Mouse (Mus musculus) gastrocnemius, postnatal 4 days (tissue): Measurements from ENCODE around the gene Neu2. TPM values are rescaled to one million over a fixed set of nuclear protein-coding genes. Genes with fewer than 3 reads are reported as not detected.
"Not testable (repeated sequence)": the region's sequence is repeated elsewhere in the genome, so short reads cannot be mapped to it uniquely, and the experiment has no call there.

Experiments
- DNase-seq, 2 experiments: peaks; one replicate each; pipeline ENCODE4 v3.0.0; 2021 to 2022; ENCODE audit warnings: low spot score in 2 of 2, mixed read lengths in 2 of 2
- long read RNA-seq, 2 experiments: library from polyadenylated mRNA; stranded (forward); transcript quantifications; one replicate each; pipeline ENCODE4 v2.0.0; 2021
- total RNA-seq, 2 experiments: library from RNA; stranded (reverse); gene quantifications; 2 replicates each; pipeline ENCODE4 v1.2.3; 2021

The Neu2 gene
- total RNA-seq: 1 to 10 TPM; 3.4 to 3.8 TPM
- long read RNA-seq, experiment 1, partial matches to known transcripts: 0 of 4 reads
- long read RNA-seq, experiment 1, other reads (novel, unspliced or antisense): 0 of 4 reads
- long read RNA-seq, experiment 2, transcript Neu2-201 (3 exons, 1,570 nt): major isoform, 6 of 8 reads
- long read RNA-seq, experiment 2, partial matches to known transcripts: 0 of 8 reads
- long read RNA-seq, experiment 2, other reads (novel, unspliced or antisense): 0 of 8 reads

DNA sequence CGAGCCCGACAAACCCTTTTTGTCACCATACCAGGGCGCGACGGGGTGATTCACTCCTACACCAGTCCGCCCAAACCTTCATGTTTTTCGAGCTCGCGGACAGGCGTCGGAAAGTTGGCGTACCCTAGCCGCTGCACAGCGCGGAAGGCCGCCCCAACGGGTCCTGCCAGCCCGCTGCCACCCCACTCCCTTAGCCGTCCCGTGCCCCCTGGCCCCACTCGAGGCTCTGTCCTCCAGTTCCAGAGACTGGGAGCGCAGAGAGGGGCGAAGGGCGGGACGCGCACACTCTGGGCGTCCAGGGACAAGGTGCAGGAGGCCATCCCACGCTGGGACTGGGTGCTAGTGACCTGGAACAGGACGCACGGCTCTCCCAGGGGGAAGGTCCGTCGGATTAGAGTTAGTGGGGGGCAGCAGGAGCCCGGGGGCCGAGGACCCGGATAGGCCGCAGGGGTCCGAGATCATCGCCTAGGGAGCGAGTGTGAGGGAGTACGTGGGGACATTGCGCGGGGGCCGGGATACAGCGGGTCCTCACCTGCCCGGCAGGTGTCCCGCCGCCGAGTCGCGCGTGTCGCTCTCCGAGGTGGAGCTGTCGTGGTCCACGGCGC, at the start of gene Neu2:
Neu2 (plus strand) TSS at position 329 of the 605 bp plus-strand sequence.
- peak in 1 of 2 experiments; percentile 15 for DNase-seq

DNA sequence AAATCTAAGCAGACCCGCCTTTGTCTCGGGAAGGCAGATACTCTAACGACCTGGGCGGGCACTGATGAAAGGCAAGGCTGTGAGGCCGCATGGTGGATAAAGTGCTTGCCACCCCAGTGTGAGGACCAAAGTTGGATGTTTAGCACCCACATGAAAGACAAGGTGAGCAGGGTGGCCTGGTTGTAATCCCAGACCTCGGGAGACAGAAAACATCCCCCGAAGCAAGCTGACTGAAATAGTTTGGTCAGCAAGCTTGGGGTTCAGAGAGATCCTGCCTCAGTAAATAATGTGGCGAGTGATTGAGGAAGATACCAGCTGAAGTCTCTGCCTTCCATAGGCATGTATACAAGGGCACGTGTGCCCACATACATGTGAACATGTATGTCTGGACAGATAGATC, 42.2 kb upstream of the Neu2 start:
- DNase-seq: no peak

DNA sequence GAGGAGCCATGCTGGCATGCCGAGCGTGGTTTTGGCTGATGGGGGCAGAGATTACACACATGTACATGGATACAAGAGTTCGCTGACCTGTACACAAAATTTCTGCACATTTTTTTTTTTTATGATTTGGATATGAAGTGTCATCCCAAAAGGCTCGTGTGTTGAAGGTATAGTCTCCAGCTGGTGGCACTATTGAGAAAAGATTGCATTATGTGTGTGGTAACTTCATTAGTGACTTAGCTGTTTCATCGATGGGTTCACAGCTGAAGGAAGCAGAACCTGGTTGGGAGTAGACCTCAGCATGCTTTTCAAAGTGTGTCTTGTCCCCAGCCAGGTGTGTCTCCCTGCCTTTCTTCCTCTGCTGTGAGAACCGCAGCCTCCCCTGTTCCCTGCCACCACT, 41.4 kb upstream of the Neu2 start:
- DNase-seq: no peak

DNA sequence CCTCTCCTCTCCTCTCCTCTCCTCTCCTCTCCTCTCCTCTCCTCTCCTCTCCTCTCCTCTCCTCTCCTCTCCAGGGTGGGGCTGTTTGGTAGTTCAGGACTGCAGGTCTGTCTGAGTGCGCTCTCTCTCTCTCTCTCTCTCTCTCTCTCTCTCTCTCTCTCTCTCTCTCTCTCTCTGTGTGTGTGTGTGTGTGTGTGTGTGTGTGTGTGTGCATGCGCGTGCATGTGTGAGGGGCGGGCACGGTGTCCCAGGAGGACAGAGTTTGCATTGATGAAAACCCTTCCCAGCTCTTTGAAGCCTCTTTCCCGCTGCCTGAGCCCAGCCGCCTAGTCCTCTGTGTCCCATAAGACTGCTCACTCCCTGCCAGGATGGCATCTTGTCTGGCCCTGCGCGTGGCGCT, 39.7 kb upstream of the Neu2 start, which contains the start of gene Snorc:
Snorc (plus strand) TSS at position 301 of the 400 bp plus-strand sequence.
- DNase-seq: not testable (repeated sequence)

DNA sequence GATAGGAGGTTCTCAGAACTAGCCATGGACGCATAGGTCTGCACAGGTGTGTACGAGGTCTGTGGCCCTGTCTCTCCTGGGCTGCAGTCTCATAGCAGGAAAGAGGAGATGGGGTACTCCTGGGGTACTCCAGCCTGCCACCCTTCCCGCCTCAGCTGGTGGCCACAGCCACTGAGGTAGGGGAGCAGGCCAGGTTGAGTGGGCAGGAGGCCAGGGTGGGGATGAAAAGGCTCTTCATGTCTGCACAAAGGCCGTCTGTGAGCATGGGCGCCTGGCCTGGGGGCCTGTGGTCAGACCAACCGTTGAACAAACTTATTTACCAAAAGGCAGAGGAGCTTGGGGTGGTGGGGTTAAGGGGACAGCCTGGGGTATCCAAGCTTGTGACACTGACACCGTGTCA, 37.8 kb upstream of the Neu2 start:
- no peak for DNase-seq

DNA sequence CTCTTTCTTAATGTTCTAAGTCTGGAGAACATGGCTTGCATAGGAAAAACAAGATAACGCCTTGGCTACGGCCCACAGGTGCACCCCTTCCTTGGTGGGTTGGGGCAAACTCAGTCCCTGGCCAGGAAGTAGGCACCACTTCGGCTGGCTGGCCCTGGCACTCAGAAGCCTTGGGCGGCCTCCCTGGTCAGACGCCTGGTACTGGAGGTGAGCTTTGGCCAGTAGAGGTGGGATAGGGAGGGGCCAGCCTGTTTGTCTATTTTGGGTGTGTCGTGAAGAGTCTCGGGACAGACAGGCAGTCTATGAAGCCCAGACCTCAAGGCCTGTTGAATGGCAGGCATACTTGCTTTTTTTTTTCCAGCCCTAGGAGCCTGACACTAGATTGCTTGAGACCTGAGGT, 37.1 kb upstream of the Neu2 start:
- DNase-seq: no peak

DNA sequence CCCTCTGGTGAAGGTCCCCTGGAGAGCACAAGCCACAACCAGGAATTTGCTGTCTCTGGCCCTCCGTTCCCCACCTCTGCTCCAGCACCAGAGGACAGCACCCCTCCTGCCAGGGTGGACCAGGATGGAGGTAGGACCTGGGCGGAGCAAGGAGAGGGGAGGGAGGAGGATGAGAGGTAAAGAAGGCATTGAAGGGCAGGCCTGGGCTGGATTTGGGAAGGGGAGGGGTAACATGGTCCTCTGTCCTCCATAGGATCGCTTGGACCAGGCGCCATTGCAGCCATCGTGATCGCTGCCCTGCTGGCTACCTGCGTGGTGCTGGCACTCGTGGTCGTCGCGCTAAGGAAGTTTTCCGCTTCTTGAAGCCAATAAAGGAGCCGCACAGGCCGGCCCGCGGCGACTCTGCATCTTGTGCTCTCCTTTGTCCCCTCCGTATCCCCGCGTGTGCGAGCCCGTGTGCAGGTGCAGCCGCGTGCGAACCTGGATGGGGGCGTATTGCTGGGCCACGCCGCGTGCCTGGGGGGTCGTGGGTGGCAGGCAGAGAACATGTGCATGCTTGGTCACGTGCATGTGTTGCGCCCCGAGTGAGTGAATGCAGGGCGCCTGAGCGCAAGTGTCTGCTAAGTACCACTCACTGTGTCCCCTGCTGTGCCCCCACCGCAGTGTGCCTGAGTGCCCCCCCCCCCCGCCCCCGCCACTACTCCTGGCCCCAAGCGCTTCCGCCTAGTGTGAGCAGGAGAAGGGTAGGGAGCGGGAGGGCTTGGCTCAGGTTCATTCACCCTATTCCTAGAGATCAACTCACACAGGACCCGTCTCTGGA, 34.4 kb upstream of the Neu2 start:
- no peak for DNase-seq

DNA sequence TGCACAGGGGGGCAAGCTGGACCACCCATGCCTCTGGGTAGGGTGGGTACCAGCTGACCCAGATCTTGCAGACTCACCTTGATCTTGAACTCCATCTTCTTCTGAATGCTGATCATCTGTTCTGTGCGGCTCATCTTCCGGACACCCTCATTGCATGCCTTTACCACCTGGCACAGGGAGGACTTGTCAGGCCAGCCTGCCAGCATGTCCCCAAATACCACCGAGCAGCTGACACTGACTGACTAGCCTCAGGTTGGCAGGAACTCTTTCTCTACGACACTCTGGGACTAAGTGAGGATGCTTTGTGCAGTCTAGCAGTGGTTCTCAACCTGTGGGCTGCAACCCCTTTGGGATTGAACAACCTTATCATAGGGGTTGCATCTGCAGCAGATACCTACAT, 27.1 kb upstream of the Neu2 start:
- DNase-seq: no peak

DNA sequence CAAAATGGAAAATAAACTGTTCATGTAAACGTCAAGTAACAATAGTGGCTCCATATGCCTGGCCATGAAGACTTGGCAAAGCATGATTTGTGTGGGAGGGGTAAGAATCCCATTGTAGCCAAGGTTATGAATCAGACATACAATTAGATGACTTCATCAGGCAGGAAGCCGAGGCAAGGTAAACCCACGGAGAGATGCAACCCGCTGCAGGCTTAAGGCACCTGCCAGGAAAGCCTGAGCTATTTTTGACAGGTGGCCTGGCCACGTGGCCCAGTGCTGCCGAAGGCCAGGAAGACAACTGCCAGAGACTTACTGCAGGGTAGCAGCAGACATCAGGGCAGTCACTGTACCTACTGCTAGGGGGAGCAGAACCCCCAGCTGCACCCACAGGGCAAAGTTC, 23.3 kb upstream of the Neu2 start:
- DNase-seq: no peak

DNA sequence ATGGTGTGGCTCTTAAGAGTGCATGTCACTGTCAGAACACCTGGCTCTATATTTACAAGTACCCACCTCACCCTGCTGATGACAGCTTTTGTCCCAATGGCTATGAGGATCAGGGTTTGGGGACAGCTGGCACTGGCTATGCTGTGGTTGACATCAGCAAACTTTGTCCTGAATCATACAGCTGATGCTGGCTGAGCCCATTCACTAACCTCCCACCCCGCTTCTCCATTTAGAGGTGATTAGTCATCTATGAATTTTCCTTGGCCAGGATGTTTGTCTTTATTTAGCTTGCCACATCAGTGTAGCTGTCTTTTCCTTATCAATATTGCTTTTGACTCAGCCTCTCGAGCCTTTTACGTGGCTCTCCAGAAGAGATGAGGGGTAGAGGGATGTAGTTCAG, 17.4 kb upstream of the Neu2 start:
- DNase-seq: no peak

DNA sequence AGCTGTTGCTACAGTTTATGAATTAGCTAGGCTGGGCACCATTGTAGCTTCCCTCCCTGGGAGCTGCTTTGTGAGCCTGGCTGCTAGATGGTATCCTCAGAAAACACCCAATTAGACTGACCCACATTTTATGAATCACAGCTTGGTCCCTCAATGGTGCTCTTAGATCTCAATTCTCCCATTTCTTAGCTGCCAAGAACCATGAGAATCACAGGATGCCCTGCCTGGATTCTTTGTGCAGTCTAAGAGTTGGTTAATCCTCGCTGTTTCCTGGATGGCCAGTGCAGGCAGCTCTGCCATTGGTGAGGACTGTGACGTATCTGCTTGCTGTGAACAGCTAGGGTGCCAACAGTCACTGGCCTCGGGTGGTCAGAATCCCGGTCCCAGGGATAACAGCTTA, 16.1 kb upstream of the Neu2 start:
- DNase-seq: no peak

DNA sequence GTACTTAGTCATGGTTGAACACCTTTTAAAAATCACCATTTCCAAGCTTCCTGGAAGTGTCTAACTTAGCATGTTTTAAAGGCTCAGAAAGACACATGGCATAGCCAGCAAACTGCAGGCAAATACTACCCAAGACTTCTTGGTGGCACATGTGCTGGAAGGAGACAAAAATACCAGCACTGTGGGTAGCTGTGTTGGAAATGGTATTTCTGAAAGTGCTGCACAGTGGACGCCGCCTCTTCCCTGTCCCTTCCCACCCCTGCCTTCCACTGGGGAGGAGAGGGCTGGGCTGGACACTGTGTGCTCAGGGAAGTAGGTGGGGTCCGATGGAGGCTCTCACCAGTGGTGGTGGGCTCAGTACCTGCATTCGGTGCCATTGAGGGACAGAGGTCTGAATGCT, 4.2 kb upstream of the Neu2 start:
- DNase-seq: no peak

DNA sequence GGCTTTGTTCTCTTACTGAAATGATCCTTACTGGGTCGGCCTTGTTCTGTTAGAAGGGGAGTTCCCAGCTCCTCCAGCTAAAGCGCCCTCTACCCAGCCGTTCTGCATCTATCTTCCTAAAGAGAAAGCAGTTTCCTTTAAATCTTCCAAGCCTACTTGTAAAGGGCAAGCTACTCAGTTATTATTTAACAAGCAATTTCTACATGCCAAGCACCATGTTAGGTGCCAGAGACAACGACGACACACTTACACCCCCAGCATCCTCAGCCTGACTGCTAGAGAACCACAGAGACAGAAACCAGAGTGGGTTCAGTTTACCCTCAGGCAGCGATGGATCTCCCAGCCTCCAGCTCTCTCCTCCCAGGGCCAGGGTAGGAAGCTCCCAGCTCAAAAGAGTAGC, 1.8 kb upstream of the Neu2 start:
- DNase-seq: no peak

DNA sequence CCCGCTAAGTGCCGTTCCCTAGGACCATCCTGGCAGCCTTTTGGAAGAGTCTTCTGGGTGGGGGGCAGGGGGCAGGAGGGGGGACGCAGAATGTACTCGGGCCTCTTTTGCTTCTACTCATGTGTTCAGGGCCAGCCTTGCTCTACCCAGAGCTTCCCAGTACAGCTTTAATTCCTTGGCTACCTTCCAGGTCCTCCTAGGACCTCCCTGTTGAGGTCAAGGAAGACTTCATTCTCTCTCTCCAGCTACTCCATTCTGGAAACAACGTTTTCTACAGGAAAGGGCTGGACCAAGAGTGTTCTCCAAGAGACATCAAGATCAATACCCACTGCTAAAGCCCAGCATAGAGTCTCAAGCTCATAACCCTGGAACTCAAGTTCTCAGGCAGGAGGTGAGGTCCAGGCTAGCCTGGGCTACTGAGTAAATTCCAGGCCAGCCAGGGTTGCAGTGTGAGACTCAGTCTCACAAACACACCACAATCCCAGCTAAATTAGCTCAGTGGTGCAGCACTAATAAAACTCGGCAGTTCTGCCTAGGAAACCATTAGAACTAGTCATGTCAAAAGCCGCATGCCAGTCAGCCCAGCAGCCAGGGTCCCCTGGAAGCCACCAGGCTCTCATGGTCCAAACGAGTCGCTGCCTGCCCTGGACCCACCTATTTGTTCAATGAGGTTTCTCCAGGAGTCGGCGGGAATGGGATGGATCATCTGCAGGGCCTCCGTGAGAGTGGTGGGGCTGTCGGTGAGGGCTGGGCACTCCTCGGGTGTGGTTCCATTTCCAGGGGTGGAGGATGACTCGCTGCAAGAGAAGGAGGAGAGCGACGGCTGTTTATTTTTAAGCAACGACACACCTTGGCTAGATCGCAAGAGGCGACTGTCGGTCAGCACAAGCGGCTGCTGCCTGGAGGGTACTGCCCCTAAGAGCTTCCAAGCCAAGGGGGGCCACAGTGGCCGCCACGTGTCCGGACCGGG, 813 bp upstream of the Neu2 start:
- DNase-seq: no peak

DNA sequence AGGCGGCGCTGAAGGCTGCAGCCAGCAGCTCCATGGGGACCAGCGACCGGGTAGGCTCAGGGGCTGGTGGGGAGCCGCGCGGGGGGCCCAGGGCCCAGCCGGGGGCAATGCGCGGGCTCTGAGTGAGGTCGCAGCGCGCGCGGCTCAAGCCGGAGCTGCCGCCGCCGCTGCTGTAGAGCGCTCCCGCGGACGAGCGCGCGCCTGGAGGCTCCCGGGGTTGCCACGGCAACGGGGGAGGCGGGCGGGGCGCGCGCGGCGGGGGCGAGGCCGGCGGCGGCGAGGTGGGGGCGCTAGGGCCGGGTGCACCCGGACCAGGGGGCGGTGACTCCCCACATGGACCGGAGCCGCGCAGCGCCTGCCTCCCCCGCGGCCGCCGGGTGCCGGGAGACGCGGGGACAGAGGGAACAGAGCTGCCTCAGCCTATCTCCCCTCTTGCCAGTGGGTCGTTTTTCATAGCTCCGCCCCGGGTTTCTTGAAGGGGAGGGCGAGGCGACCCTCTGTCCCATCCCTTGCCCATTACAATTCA, 540 bp downstream of the Neu2 start:
- DNase-seq: peak in 1 of 2 experiments; percentile 36

DNA sequence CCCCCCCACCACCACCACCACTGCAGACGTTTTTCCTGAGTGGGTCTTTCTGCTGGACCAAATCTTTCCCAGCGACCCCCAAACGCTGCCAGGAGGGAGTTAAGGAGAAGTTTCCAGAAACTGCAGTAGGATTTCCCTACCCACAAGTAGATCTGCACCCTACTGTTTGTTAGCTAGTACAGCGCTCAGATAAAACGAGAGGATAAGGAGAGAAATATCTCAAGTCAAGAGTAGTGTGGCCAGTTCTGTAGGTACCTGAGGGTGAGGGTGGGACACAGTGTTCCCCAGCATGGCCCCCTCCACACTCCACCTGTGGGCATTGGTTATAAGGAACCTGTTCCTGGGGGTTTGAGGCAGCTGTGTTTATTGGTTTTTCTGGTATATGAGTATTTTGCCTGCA, 1.2 kb downstream of the Neu2 start:
- no peak for DNase-seq

DNA sequence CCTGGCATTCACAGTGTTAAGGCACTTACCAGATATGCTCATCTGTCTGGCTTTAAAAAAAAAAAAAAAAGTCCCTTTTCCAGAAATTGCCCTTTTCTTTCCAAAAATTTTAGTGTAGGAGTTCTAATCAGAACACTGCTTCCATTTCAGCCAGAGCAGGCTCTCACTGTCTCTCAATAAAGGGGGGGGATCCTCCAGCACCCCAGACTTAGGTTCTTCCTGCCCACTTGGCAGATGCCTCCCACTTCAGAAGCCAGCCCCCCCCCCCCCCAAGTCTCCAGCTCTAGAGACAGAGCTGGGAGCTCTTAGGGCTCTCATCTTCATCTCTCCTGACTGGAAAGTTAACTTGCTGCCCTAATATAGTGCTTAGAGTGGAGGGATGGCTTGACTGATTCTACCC, 10.8 kb downstream of the Neu2 start:
- no peak for DNase-seq

DNA sequence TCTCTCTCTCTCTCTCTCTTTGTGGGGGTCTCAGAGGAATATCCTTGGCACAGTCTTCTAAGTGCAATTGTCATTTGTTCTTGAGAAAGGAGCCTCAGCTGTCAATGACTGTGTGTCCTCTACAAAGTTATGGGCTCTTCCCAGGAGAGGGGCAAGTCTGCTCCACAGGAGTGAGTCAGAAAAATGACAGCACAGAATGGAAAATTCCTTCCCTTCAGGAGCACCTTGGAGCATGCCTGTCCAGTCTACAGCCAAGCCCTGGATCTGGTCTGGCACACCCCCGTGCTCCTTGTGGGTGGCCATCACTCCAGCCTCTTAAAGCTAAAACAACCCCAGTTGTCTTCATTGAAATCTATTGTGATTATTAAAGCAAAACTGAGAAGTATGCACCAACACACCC, 11.8 kb downstream of the Neu2 start:
- DNase-seq: no peak

DNA sequence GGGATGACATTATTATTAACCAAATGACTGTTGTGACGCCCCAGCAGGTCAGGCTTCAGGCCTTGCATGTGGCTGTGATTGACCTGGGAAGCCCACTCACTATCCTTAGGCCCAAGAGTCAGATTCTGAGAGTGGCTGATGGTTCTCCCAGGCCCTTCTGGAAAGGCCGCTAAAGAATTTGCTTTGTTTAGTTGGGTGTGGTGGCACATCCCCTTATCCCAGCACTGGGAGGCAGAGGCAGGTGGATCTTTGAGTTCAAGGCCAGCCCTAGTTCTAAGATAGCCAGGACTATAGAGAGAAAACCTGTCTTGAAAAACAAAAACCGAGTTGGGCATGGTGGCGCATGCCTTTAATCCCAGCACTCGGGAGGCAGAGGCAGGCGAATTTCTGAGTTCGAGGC, 15.4 kb downstream of the Neu2 start:
- DNase-seq: no peak

DNA sequence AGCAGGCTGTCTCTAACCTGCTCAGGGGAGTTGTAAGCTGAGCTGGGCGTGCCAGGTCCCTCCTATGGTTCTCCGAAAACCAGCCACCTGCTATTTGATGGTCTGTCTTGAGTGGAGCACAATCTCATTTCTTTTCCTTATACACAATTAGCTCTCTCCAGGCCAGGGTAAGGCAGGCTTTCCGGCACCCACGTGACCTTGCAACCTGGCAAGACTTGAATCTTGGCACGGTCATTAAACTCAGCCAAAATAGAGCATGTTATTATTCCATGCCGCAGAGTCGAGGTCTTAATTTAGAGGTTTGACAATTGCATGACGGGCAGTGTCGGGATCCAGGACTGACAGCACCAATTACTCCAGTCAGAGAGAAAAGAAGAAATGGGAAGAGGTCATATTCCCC, 17.5 kb downstream of the Neu2 start:
- DNase-seq: no peak

DNA sequence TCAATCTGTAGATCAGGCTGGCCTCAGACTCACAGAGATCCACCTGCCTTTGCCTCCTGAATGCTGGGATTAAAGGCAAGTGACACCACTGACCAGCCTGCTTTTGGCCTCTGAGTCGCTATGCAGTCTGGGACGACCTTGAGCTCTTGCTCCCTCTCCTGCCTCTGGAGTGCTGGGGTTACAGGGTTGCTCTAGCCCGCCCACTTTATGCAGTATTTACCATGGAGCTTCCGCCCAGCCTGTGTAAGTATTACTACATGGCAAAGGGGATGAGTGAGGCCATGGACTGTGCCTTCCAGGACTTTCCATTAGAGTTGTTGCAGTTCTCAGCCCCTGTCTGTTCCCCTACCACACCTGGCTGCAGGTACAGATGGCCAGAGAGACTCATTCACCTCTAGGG, 22.7 kb downstream of the Neu2 start:
- no peak for DNase-seq
